Mouse (Mus musculus): ENCODE measurements around the gene Slit3.

Slit3 gene

DNA sequence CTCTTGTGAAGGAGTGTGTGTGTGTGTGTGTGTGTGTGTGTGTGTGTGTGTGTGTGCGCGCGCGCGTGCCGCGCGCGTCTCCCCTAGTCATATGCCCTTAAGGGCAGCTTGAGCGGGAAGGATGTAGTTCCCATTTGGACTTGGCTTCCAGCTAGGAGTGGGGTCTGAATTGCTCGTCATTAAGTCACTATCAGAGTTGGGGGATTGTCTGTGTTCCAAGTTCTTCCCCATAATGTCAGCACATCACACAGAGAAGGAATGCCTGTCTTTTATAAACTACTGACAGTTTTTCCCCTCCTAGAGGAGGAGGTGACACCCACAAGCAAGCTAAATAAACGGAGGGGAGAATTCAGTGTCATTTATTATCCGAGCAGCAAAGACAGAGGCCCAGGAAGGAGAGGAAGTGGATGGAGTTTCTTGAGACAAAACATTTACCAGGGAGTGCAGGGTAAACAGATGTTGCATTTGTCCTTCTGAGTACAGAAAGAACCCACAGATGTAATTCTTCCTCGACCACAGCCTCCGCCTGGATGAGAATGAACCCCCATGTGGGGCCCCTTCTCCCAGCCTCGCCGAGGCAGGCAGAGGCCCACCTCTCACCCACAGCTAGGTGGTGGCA lies 3.6 kb downstream of the Slit3 start:
- no peak for DNase-seq (ENCODE audit: low spot score)

DNA sequence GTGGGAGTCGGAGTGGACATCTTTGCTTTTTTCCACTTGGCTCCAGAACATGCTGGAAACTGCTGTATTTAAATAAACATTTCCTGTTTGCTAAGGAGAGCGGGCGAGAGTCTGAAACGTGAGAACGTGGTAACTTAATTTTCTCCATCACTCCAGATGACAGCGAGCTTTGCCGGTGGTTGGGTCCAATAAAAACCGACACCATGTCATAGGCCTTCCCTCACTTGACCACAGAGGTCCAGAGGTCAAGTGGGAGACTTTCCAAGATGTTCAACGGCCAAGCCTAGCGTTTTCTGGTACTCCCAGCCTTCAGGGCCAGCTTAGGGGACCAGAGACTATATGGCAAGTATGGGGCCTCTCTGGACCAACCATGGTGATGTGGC lies 4.1 kb downstream of the Slit3 start:
- no peak for DNase-seq (ENCODE audit: low spot score)

DNA sequence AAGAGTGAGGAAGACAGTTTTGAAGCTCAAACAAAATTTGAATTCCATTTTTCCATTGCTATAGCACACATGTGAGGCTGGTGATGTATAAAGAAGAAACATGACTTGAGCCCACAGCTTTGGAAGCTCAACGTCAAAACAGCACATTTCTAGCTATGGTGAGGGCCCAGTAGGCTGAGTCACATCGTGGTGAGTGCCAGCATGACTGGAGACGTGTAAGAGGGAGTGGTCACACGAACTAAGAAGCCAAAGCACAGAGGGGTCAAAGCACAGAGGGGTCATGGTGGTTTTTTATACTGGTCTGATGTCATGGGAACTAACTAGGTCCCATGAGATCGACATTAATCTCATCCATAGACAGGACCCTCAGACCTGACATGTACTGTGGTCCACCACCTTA lies 10.7 kb downstream of the Slit3 start:
- no peak for DNase-seq (ENCODE audit: low spot score)

DNA sequence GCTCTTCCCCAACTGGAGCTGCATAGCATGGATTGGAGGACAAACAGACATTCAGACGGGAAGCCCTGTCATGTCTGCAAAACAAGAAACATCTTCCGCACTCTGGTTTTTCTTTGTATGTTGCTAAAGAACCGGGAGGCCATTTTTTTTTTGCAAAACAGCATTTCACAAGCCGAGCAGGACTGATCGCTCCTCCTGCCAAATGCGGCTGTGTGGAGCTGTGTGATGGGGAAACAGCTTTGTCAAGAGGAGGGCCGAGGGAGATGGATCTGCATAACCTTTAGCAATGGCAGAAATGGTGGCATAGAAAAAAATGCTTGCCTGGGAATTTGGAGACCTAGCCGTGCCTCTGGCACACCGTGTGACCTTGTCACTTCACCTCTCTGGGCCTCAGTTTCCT lies 15.6 kb downstream of the Slit3 start:
- DNase-seq (ENCODE audit: low spot score): no peak

DNA sequence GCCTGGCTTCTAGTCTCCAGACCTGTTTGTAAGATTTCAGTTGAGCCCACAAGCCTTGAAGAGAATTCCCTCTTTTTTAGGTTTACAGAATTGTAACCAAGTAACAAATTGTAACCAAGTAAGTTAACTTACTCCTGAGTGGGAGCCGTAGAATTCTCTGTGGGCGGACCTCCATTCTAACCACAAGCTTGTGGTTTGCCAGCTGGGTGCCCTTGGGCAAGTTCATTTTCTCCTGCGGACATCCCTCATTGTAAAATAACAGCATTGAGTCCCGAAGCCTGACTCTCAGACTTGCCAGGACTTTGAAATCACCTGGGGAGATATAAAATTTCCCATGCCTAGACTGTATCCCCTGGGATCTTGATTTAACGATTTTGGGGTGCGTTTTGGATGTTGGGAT lies 19.1 kb downstream of the Slit3 start:
- DNase-seq (ENCODE audit: low spot score): no peak

DNA sequence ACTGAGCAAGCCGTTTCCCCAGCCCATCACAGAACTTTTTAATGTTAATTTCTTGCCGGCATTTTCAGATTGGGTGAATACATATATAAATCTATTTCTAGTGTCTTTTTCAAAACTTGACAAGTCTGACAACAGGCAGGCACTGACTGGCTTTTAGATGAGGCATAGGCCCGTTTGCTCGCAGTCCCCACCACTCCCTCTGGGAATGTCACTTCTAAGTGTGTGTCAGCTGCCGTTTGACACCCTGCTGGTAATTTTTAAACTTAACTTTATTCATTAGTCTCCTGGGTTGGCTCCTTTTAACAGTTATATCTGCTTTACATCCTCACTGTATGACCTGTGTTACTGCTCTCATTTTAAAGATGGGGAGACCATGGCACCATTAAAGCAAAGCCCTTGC lies 21.2 kb downstream of the Slit3 start:
- no peak for DNase-seq (ENCODE audit: low spot score)

DNA sequence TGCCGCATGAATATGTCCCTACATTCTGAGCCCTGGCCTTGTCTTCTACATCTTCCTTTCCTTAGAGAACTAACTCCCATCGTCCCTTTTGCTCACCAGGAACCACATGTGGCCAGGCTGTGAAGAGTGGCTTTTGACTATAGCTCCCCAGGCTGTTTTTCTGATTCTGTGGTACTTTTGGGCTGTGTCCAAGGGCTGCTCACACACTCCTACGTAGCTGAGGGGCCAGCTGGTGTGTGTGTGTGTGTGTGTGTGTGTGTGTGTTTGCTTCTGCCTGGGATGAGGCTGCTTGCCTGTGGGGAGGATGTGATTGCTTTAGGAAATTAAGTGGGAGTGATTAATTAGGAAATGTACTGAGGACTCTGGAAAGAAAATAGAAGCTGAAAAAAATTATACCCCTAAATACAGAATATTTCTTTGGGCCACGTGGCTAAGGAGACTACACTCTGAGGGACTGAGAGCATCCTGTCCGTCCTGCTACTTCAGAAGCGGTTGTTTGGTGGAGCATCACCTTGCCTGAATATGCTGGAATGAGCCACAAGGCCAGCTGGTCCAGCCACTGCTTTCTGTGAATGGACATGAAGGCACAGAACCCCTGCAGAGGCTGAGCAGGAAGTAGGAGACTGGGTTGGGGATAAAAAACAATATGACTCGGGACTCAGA lies 21.8 kb downstream of the Slit3 start:
- DNase-seq (ENCODE audit: low spot score): no peak

DNA sequence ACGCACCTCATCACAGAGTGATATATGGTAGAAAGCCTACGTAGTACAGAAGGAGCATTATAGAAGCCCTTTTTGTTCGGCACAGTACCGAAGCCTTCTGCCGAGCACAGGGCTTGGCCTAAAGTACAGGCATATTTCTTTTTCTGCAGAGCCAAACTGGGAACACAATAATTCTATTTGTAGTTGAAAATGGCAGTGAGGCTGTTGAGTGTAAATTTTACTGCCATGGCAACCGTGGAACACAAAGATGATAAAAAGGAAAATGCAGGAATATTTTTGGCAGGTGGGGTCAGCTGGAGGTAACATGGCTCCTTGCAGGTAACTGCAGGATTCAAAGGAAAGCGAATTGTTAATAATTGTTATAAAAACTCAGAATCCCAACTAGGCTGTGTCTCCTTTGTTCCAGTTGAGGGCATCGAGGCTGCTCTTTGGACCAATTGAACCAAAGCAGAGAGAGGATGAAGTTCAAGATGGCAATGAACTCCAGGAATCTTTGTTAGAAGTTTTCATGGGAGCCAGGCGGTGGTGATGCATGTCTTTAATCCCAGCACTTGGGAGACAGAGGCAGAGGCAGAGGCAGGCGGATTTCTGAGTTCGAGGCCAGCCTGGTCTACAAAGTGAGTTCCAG lies 26.9 kb downstream of the Slit3 start:
- no peak for DNase-seq (ENCODE audit: low spot score)

DNA sequence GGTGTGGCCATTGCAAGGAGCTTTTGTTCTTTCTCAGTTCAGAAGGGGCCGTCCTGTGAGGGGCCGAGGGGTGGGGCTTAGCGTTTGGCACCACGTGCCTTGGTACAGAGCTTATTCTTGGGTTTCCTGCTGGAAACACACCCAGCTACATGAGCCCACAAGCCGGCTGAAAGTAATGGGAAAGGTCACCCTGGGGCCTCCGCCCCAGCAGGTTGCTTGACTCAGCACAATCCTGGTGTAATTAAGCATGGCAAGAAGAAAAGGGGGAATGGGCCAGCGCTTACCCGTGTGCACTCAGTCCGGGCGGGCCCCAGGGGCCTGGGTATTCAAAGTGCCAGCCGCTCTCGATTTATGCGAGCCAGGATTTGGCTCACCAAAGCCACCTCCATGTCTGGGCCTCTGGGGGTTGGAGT lies 30.5 kb downstream of the Slit3 start:
- DNase-seq (ENCODE audit: low spot score): no peak

DNA sequence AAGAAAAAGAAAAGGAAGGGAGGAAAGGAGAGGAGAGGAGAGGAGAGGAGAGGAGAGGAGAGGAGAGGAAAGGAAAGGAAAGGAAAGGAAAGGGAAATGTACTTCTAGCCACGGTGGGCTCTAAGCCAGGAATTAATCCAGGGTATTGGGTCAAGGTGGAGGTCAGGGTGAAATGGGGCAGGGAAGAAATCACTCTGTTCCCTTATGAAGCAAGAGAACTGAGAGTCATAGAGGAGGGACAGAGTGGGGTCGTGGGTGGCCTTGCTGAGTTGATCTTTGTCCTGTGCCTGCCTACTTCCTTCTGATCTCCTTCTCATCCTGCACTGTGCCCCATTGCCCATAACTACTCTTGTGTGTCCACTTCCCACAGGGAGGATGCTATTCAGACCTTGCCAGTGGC lies 31.9 kb downstream of the Slit3 start:
- no peak for DNase-seq (ENCODE audit: low spot score)

DNA sequence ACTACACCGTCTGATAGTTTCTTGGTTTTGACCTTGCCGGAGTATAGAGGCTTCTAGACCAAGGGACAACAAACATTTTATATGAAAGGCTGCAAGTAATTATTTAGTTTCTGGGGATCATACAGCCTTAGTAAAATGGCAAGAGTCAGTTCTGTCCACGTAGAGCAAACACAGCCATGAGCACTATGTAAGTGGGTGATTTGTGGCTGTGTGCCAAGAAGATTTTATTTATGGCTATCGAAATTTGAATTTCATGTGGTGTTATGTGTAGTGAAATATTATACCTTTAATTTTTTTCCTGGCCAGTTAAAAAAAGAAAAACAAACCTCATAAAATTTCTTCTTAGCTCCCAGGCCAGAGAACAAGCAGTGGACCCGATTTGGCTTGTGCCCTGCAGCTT lies 33.4 kb downstream of the Slit3 start:
- DNase-seq (ENCODE audit: low spot score): no peak

DNA sequence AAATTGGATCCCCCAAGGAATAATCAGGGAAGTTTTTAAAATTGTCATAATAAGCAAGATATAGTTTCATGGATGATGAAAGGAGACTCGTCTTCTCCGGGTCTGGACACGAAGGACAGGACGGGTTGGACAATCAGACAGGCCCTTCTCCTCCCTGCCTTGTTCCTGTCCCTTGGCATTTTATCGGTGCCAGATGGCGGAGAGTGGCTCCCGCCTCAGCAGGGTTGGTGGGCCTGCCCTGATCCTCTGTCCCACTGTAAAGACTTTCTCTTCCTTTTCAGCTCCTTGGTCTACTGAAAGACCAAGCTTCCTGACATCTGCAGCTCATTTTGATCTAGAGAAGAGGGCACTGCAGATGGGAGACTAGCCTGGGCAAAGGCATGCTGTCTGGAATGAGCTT lies 34.3 kb downstream of the Slit3 start:
- no peak for DNase-seq (ENCODE audit: low spot score)

DNA sequence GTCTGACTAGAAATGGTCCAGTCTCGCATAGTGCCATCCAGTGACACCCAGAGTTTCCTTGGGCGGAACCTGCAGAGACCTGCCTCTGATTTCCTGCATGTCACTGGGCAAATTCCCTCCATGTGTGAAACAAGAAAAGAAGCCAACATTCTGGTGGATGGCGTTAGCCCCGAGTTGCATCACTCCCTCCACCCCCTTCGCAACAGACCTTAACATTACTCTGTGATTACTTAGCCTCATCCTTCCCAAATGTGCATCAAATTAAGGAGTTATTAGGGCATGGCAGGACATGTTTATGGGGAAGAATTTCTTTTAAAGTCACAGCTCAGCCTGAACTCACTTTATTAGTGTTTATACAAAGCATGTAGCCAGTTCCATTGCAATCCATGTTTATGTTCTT lies 35.7 kb downstream of the Slit3 start:
- no peak for DNase-seq (ENCODE audit: low spot score)

DNA sequence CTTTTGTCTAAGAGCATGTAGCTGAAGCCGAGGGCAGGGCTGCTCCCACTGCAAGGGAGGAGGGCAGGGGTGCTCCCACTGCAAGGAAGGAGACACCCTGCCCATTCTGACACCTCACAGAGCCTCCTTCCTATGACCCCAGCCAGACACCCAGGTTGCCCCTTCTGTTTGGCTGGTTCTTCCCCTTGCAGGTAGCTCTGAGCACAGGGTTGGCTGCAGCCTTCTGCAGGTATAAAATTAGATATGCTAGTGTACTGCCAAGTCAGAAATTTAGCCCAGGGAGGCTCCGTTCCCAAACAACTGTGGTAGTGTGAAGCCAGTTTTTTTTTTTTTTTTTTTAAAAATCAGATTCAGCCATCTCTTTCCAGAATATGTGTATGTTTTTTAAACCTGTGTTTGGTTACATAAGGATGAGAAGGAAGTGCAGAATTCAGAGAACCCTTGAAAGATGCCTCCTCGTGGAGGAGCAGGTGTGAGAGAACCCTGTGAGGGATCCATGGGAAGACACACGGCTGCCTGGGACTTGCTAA lies 39.7 kb downstream of the Slit3 start:
- DNase-seq (ENCODE audit: low spot score): no peak

DNA sequence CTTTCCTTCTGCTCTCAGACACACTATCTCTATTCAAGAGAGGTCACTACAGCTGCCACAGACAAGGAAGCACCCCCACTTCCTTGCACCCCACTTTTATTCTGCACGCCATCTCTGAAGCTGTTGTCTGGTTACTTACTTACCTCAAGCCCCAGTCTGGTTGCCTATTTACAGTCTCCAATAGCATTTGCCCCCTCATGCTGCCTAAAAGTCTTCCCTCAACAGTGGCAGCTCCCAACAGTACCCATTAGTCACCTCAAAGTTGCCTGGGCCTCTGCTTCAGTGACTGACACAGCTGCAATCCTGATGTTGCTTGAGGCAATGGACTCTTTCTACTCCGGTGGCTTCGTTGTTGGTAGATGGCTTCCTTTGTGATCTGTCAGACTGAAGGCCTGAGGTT lies 42.4 kb downstream of the Slit3 start:
- DNase-seq (ENCODE audit: low spot score): no peak

DNA sequence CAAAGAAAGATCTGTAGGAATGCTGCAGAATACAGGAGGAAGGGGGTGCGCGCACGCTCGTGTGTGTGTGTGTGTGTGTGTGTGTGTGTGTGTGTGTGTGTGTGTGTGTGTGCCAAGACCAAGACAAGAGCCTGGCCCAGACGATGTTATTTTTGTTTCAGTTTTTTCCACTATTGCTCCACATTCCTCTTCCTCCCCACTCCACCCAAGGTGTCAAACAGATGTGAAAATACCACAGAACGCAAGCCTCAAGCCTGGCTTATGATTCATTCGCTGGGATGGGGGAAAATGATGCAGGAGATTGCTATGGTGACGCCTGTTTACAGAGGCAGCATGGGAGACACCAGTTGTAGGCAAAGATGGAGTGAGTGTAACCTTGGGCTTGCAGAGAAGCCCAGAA lies 46.2 kb downstream of the Slit3 start:
- no peak for DNase-seq (ENCODE audit: low spot score)

DNA sequence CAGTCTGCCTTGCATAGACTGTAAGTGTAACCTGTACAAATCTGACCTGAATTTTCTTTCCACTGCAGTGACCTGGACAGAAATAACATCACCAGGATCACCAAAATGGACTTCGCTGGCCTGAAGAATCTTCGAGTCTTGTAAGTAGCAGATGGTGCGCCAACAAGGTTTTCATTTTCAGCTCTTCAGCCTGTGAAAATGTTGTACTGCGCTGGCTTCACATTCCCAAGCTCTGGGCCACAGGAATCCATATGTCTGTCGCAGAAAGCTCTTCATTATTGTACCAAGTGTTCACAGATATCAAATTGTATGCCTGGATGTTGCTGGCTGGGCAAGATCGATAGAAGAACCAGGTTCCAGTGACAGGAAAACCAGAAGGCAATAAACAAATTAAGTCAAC lies 50.5 kb downstream of the Slit3 start:
- DNase-seq (ENCODE audit: low spot score): no peak

DNA sequence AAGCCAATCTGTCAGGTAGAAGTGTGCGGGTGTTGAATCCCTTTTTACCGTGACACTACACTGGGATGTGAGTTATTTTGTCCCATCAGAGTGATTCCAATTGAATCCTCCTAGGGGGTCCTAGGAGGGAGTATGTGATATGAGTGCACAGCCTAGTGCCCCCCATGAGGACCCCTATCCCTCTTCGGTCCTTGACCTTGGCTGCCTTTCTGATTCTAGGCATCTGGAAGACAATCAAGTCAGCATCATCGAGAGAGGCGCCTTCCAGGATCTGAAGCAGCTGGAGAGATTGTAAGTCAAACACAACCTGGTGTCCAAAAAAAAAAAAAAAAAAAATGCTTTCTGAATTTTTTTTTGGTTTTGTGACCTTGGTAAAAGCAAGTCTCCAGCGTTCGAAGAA lies 56.5 kb downstream of the Slit3 start:
- DNase-seq (ENCODE audit: low spot score): no peak

DNA sequence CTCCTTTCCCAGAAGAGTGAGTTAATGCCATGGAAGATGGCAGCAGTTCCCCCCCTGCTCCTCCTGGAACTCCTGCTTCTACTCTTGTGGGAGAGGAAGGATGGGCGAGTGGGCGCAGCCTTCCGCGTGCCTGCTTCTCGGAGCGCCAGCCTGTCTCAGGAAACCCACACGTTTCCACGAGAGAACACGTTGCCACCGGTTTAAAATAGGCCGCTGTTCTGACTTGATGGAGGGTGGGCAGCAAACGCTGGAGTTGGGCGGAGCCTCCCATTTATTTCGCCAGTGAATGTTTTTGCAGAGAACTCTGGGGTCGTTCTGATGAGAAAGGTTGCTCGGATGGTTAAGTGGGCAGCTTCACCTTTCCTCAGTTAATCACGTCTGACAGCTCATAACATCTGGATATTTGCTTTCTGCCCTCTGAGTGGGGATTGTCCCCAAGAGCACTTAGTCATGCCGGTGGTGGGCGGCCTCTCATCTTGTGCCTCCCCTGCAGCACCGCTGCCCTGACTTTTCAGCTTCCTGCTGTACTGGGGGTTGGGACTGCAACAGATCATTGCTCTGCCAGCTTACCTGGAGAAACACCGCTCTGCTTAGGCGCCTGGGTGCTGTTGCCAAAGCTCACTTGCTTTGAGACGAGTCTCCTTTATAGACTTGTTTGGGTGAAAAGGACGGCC lies 57.3 kb downstream of the Slit3 start:
- DNase-seq (ENCODE audit: low spot score): no peak

DNA sequence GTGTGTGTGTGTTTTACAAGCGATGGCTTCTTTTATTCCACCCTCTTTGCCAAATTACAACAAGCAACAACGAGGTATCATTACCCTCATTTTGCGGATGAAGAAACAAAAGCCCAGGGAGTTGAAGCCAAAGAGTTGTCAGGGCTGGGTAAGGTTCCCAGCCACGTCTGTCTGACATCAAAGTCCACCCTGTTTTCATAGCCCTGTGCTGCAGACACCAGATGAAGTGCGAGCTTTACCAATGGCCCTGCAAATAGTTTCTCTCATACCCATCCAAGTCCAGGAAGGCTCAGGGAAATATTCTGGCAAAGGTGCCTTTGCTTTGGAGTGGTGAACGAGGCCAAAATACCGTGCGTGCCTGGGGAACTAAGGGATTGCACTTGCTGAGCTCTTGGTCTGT lies 58.3 kb downstream of the Slit3 start:
- DNase-seq (ENCODE audit: low spot score): no peak

DNA sequence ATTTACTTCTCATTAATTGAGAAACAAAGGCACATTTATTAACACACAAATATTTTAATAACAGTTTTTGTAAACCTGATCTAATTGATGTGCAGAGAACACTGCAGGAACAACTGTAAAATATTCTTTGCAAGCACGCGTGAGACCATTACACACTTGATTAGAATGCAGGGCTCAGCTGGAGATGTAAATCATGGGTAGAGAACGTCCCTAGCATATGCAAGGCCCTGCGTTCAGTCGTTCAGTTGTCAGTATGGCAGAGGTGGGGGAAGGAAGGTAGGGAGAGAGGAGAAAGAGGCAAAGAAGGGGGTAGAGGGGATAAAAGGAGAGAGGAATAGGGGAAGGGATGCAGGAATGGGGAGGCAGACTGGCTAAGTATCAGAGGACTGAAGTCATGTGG lies 61.9 kb downstream of the Slit3 start:
- no peak for DNase-seq (ENCODE audit: low spot score)

DNA sequence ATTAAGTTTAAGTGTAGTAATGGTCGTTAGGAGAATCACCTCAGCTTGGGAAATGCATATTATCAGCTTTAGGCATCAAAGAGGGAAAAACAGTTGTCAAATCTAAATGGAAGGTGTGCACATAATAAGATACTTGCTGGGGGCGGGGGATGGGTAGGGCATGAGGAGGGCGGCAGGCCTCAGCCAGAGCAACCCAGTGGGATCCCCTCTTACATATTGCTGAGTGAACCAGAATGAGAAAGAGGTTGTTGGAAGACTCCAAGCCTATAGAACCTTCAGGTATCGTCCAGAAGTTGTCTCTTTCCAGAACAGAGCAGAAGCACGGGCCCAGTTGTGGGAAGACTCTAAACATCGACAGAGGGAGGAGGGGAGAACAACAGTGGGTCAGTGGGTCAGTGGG lies 73.8 kb downstream of the Slit3 start:
- no peak for DNase-seq (ENCODE audit: low spot score)

DNA sequence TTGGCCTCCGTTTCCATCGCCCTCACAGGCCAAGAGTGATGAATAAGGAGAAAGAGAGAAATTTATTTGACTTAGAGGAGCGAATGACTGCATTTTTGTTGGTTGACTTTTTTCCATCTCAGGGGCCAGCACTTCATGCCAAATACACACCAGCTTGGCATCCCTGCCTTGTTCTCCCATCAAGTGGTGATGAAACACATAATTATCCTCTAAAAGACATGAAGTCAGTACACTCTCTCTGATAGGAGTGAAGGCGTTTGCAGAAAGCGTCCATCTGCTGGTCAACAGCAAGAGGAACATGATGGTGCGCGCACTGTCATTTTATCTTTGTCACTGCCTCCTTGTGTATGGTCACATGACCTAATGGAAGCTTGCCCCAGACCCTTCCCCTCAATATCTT lies 75.8 kb downstream of the Slit3 start:
- DNase-seq (ENCODE audit: low spot score): no peak
